Mouse (Mus musculus) forebrain, embryonic 15.5 days (tissue): ENCODE data around the gene P2ry1. TPM values are rescaled to one million over a fixed set of nuclear protein-coding genes. Genes with fewer than 3 reads are reported as not detected.

Experiments
- ATAC-seq: fragments of 200-750 bp; cut with Nextera tagmentation; replicated peaks from 2 replicates; pipeline ENCODE4 v1.8.0; 2017; ENCODE audit warnings: mild to moderate bottlenecking, moderate TSS enrichment, moderate library complexity
- H3K27ac ChIP-seq: fragments of 300-500 bp; sonication (generic); replicated peaks from 2 replicates; pipeline ENCODE4 v1.5.1; 2015; ENCODE audit warnings: mild to moderate bottlenecking, inconsistent platforms
- H3K27me3 ChIP-seq: fragments of 300-500 bp; sonication (generic); 2 replicates; pipeline ENCODE4 v1.6.1; 2015; ENCODE audit warnings: inconsistent platforms
- H3K36me3 ChIP-seq: fragments of 300-500 bp; sonication (generic); 2 replicates; pipeline ENCODE4 v1.6.1; 2015; ENCODE audit warnings: mild to moderate bottlenecking, inconsistent platforms
- H3K4me1 ChIP-seq: fragments of 300-500 bp; sonication (generic); 2 replicates; pipeline ENCODE4 v1.6.1; 2015; ENCODE audit warnings: inconsistent platforms
- H3K4me2 ChIP-seq: fragments of 300-500 bp; sonication (generic); replicated peaks from 2 replicates; pipeline ENCODE4 v1.6.1; 2015; ENCODE audit warnings: mild to moderate bottlenecking, inconsistent platforms
- H3K4me3 ChIP-seq: fragments of 300-500 bp; sonication (generic); 2 replicates; pipeline ENCODE4 v1.5.1; 2015; ENCODE audit warnings: mild to moderate bottlenecking, inconsistent platforms
- H3K9ac ChIP-seq: fragments of 300-500 bp; sonication (generic); replicated peaks from 2 replicates; pipeline ENCODE4 v1.6.1; 2015; ENCODE audit warnings: mild to moderate bottlenecking, inconsistent platforms
- H3K9me3 ChIP-seq: fragments of 300-500 bp; sonication (generic); 2 replicates; pipeline ENCODE4 v1.6.1; 2016; ENCODE audit warnings: inconsistent platforms
- WGBS: fragments of 180-500 bp; shearing (Covaris S2); methylation state at CpG from one replicate; pipeline ENCODE4 v1.1.7; 2015; ENCODE audit warnings: mixed read lengths; 5-methylcytosine and 5-hydroxymethylcytosine counted together
- polyA plus RNA-seq: library from polyadenylated mRNA; unstranded; fragments of >200 nt; fragmentation: Nextera tagmentation; extraction: Ambion mirVana; gene quantifications from 2 replicates; pipeline ENCODE4 v1.2.1, GENCODE M21; 2015

The P2ry1 gene
- polyA plus RNA-seq, 1 experiment from 2014 or later = 4.1 TPM

DNA sequence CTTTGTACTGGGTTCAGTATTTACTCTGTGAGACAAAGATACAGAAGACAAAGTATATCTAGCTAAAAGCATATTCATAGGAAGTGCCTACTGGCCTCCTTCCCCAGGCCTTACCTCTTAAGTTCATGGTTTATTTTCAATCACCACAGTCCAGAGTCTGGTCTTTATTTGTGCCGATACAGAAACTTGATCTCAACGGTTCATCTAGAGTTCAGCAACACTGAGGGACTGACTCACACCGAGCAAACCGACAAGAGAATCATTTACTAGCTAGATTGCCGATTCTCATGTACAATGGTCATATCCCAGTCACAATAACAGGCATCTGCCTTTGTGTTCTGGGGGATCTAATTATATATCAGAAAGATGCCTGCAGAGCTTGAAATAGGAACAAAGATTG, 9.1 kb downstream of the P2ry1 start:
- ATAC-seq = no peak
- WGBS = 55% methylated on average over 5 of the region's 5 CpGs
- H3K36me3 ChIP-seq = no peaks in the 10 kb centered on the region
- H3K9me3 ChIP-seq = no peaks in the 10 kb centered on the region
- no peak overlapping the region for H3K9ac ChIP-seq
- no peak overlapping the region for H3K4me2 ChIP-seq
- H3K4me3 ChIP-seq = no peak overlapping the region
- H3K27ac ChIP-seq = no peak overlapping the region
- no peaks in the 10 kb centered on the region for H3K4me1 ChIP-seq
- no peaks in the 10 kb centered on the region for H3K27me3 ChIP-seq

DNA sequence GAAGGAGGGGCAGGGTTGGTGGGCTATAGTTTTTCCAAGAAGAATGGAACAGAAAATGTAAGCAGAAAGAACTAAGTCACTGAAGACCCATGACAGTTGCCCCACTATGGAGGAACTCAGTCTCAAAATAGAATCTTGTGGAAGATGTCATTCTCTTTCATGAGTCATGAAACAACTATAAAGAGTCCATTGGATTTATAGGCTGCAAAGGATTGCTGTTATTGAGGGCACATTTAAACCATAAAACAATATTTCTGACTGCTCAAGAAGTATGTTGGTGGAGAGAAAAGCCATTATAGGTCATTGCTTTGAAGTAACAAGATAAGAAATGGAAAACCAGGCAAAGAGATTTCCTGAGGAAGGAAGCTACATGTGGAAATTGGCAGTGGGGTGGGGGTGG, 10.0 kb downstream of the P2ry1 start:
- Histone ChIP-seq H3K9ac (no peak overlapping the region), H3K27me3 (no peaks in the 10 kb centered on the region), H3K4me2 (no peak overlapping the region), H3K4me1 (no peaks in the 10 kb centered on the region), H3K4me3 (no peak overlapping the region), H3K9me3 (no peaks in the 10 kb centered on the region), H3K27ac (no peak overlapping the region), H3K36me3 (no peaks in the 10 kb centered on the region)
- ATAC-seq = no peak

DNA sequence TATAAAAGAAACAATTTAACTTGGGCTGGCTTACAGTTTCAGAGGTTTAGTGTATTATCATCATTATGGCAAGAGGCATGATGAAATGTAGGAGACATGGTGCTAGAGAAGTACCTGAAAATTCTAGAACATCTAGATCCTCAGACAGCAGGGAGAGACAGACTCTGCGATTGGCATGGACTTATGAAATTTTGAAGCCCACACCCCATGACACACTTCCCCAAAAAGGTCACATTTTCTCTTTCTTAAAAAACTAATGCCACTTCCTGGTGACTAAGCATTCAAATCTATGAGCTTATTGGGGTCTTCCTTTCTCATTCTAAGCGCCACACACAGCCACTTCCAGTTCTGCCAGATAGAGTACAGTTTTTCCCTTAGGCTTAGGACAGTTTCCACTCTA, 14.1 kb downstream of the P2ry1 start:
- no peak for ATAC-seq
- no peaks in the 10 kb centered on the region for H3K4me1 ChIP-seq
- no peaks in the 10 kb centered on the region for H3K9me3 ChIP-seq
- H3K27ac ChIP-seq = no peak overlapping the region
- H3K36me3 ChIP-seq = no peaks in the 10 kb centered on the region
- WGBS = 92% methylated on average over 2 of the region's 2 CpGs
- no peak overlapping the region for H3K4me2 ChIP-seq
- no peak overlapping the region for H3K4me3 ChIP-seq
- H3K9ac ChIP-seq = no peak overlapping the region
- no peaks in the 10 kb centered on the region for H3K27me3 ChIP-seq

DNA sequence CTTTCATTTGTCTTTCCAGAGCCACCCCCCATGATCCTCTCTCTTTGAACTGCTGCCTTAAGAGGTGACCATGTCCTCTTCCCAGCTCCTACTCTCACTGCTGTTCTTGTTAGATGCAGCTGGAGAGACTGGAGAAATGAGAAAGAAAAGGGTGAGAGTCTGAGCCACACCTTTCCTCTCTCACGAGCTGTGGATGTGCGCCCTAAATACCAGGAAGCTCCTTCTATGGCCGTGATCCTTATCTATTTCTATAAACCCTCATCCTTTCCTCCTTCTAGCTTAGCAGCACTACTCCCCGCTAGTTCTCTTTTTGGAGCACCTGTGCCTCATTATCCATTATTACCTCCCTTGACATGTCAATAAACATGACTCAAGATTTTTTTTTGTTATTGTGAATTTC, 29.5 kb downstream of the P2ry1 start:
- no peak overlapping the region for H3K27ac ChIP-seq
- ATAC-seq = no peak
- no peaks in the 10 kb centered on the region for H3K4me1 ChIP-seq
- no peak overlapping the region for H3K4me2 ChIP-seq
- H3K36me3 ChIP-seq = no peaks in the 10 kb centered on the region
- no peak overlapping the region for H3K4me3 ChIP-seq
- H3K9ac ChIP-seq = no peak overlapping the region
- H3K27me3 ChIP-seq = no peaks in the 10 kb centered on the region
- no peaks in the 10 kb centered on the region for H3K9me3 ChIP-seq
- 75% methylated on average over 4 of the region's 4 CpGs for WGBS

DNA sequence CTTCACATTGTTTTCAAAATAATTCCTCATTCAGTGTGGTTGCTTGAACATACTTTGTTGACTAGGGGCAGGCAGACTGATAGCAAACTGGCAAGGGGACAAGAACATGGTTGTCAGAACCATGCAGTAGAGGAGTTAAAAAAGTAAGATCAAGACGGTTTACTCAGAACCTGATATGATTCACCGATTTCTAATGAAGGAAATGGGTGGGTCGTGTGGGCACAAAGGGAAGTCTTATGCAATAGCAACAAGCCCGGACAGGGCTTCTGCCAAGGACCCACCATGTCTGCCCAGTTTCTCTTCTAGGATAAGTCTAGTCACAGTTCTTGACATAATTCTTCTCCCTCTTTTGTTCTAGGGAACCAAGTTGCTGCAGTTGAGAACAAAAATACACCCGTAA, 33.0 kb downstream of the P2ry1 start:
- Histone ChIP-seq H3K4me2 (no peak overlapping the region), H3K4me3 (no peak overlapping the region), H3K27ac (no peak overlapping the region), H3K9ac (no peak overlapping the region), H3K4me1 (no peaks in the 10 kb centered on the region), H3K27me3 (no peaks in the 10 kb centered on the region), H3K9me3 (no peaks in the 10 kb centered on the region), H3K36me3 (no peaks in the 10 kb centered on the region)
- ATAC-seq = 0 out of 2 replicates have a peak, but pooled peaks have one; percentile 38
- 48% methylated on average over 5 of the region's 5 CpGs for WGBS

DNA sequence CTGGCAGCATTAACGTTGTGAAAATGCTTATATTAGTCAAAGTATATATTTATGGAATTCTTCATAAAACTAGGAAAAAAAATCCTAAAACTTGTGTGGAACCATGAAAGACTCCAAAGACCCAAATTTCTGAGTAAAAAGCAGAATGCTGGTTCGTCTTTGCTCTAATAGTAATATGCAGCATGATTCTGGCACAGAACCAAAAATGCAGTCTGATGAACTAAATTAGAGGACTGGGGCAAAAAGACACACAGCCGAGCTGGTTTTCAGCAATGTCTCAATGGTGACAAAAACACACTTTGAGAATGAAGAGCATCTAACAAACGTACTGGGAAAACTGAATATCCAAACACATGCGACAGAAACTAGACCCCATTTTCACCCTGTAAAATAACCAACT, 37.3 kb downstream of the P2ry1 start:
- no peaks in the 10 kb centered on the region for H3K36me3 ChIP-seq
- H3K27ac ChIP-seq = no peak overlapping the region
- no peaks in the 10 kb centered on the region for H3K9me3 ChIP-seq
- H3K9ac ChIP-seq = no peak overlapping the region
- H3K4me2 ChIP-seq = no peak overlapping the region
- WGBS = 60% methylated on average over 5 of the region's 5 CpGs
- ATAC-seq = no peak
- no peaks in the 10 kb centered on the region for H3K27me3 ChIP-seq
- H3K4me1 ChIP-seq = no peaks in the 10 kb centered on the region
- H3K4me3 ChIP-seq = no peak overlapping the region

DNA sequence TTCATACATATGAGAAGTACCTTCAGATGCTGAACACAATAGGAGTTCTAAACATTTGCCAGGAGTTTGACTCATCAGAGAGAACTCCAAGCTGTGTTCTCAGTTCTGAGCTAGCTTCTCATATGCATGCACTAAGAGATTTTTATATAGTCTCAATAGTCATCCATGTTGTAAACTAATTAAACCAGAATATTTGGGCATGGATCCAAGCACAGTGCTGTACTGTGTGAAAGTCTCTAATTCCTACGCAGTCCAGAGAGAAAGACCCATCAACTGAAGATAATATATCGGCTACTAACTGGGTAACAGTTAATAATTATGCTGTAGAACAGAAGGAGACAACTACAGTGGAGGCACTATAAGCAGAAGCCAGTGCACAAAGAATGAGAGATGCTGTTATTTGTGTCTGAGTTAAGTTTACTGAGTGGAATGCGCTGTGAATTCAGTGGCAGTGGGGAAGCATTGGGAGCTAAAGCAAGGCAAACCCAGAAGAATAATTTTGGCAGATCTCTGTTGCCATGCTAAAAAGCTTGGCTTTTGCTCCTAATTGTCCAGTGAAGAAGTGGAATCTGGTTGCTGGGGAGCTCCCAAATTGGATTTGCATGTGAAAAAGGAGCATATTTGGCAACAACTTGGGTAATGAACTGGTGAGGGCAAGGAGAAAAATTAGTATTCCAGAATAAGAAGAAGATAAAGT, 47.5 kb downstream of the P2ry1 start:
- 45% methylated on average over 3 of the region's 3 CpGs for WGBS
- H3K27me3 ChIP-seq = no peaks in the 10 kb centered on the region
- H3K4me3 ChIP-seq = no peak overlapping the region
- H3K4me2 ChIP-seq = no peak overlapping the region
- H3K36me3 ChIP-seq = no peaks in the 10 kb centered on the region
- ATAC-seq = peak; percentile 66
- 0 out of 2 replicates have a peak, but pooled peaks cover 4% of the 10 kb centered on the region for H3K4me1 ChIP-seq
- H3K9me3 ChIP-seq = no peaks in the 10 kb centered on the region
- no peak overlapping the region for H3K27ac ChIP-seq
- H3K9ac ChIP-seq = no peak overlapping the region
